Mouse (Mus musculus): ENCODE measurements around the gene Sorbs2.

The Sorbs2 gene

GRCm38 (mm10) chr8:45626406-45626805 lies 118.8 kb downstream of the Sorbs2 start:
- DNase-seq (ENCODE audit: low read depth, low spot score): no peak

DNA sequence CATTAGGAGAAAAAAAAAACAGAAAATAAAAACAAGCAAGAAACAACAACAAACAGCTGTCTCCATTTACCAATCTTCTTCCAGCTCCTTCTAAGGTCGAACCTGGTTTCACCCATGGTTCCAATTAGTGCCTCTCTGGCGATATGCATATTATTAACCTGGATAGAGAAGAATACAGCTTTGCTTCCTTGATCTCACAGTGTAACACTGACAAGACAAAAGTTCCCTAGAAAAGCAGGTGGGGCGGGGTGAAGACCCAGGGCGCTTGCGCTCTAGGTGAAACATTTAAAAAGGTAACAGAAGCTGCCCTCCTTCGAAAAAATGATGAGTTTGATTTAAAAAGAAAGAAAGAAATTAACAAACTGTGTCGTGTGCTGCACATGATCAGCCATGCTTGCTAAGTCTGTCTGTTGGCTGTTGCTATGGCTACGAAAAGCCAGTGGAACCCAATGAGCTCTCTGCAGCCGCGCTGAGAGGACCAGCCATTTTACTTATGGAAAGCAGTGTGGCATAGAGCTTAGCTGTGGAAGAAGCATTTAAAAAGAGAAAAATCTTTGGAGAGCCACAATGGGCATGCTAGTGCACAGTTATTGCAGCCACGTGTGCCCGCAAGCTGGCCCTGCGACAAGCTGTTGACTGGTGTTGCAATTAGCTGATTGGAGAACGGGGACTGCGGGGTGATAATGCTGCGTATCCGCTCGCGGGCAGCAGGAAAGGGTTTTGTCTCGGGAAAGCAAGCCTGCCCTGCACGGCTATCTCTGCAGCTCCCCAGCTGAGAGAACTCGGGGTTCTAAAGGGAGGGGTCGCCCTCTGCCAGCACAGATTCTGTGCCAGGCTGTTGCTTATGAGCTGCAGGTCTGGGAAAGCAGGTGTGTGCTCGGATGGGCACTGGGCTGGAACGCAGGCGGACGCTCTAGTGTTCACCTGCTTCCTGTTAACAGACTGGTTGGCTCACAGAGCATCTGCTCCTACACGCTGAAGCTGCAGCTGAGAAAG lies 120.0 kb downstream of the Sorbs2 start:
- peak; percentile 76 for DNase-seq (ENCODE audit: low read depth, low spot score)

DNA sequence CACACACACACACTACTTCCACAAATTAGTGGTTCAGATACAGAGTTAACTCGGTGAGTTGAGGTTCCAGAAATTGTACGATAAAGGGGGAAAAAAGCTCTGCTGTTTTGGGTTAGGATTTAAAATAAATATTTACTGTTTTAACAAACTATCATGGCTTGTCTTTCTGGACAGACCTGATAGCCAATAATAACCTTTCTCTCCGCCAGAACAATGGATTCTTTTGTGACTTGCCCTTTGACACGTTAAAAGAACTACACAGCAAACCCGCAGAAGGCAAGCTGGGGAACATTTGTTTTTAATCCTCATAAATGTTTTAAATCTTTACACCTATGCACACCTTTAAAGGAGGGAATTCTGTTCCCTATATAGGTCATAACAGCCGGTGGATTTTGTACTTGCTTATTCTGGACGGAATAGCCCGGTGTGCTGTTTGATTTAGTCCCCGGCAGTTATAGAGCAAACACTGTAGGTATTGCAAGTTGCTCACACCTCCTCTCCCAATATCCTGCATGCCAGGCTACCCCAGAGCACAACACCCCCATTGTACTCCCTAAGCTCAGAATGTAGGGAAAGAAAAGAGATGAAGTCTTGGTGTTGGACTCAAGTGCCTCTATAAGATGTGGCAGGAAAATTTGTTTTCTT lies 121.0 kb downstream of the Sorbs2 start:
- peak; percentile 54 for DNase-seq (ENCODE audit: low read depth, low spot score)

GRCm38 (mm10) chr8:45629066-45629430 lies 121.5 kb downstream of the Sorbs2 start:
- DNase-seq (ENCODE audit: low read depth, low spot score): no peak

DNA sequence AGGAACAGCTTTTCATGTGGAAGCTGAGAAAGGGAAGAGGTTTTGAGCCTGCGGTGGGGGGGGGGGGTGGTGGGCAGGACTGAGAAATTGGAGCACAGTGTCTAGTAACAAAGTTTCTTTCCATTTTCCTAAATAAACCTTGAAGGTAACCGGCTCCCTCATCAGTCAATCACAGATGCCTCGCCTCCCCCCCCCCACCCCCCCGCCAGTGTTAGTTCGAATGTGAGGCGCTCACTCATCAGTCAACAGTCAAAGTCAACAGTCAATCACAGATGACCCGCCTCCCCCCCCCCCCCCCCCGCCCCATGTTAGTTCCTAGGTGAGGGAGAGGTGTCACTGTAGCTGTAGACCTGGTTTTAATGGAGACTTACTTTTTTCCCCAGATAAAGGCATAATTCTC lies 123.4 kb downstream of the Sorbs2 start:
- DNase-seq (ENCODE audit: low read depth, low spot score): no peak

DNA sequence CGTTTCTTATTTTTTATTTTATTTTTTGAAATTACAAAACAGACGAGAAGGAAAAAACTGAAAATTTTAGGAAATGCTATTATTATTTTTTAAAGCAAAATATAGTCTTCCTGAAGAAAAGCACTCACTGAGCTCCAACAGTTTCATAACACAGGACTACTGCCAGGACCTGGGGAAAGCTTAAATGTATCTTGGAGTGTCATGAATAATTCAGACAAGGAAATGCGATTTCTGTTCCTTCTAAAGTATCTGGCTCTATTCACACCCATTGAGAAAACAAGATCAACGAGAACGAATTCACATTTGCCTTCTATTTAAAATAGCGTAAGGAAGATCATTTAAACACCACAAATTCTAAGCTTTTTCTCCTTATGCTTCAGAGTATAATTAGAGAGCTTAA lies 127.6 kb downstream of the Sorbs2 start:
- DNase-seq (ENCODE audit: low read depth, low spot score): no peak

GRCm38 (mm10) chr8:45637745-45638144 lies 130.2 kb downstream of the Sorbs2 start:
- no peak for DNase-seq (ENCODE audit: low read depth, low spot score)

GRCm38 (mm10) chr8:45639444-45639843 lies 131.9 kb downstream of the Sorbs2 start:
- DNase-seq (ENCODE audit: low read depth, low spot score): no peak

- no peak for DNase-seq (ENCODE audit: low read depth, low spot score)
These were observed 137.1 kb downstream of the Sorbs2 start for GRCm38 (mm10) chr8:45644651-45645050.

GRCm38 (mm10) chr8:45649063-45649462 lies 141.5 kb downstream of the Sorbs2 start:
- no peak for DNase-seq (ENCODE audit: low read depth, low spot score)

DNA sequence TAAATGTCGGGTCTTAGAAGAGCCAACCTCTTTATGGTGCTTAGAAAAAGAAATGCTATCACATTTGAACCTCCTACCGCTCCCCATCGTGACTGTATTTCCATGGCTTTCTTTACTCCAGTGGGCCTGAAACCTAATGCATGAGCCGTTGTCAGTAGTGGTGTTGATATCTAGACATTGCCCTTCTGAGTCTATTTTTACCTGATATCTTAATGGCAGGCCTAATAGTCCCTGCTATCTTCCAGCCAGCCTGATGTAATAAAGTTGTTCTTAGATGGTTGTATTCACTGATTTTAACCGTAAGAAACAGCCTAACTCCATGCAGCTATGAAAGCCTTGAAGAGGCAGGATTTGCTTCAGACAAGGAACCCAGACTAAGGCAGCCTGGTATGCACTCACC lies 142.4 kb downstream of the Sorbs2 start:
- DNase-seq (ENCODE audit: low read depth, low spot score): no peak

DNA sequence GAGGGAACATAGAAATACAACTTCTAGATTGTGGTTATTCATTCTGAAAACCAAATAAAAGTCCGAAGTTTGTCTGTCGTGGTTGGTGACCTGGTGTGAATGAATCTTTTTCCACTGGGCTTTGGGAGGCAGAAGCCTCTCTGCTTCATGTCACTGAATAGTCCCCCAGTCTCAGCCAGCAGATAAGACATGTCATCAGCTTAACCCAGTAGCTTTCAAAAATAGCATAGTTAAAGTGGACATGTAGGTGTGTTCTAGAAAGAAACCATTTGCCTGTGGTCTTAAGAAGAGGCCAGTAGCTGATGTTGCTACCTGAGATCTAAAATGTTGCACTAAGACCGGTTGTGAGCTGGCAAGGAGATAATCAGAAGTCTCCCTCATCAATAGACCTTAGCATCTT lies 150.4 kb downstream of the Sorbs2 start:
- no peak for DNase-seq (ENCODE audit: low read depth, low spot score)

- no peak for DNase-seq (ENCODE audit: low read depth, low spot score)
These were observed 151.1 kb downstream of the Sorbs2 start for GRCm38 (mm10) chr8:45658458-45659325.

DNA sequence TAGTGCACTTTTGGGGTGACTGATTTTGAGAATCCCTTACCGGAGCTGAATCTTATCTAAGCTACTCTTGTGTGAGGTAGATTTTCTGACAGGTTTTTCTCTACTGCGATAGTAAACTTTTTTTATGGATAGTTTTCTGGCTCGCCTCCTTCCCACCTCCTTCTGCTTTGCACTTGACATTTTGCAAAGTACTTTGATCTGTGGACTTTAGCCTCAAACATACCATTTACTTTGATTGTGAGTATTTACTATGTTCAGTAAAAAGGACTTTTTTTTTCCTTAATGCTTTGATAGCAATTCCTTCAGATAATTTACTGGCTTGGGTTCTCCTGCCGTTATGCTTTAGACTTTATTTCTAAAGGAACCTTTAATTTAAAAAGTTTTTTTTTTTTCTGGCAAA lies 151.9 kb downstream of the Sorbs2 start:
- no peak for DNase-seq (ENCODE audit: low read depth, low spot score)

- no peak for DNase-seq (ENCODE audit: low read depth, low spot score)
These were observed 153.0 kb downstream of the Sorbs2 start for GRCm38 (mm10) chr8:45660570-45660969.

DNA sequence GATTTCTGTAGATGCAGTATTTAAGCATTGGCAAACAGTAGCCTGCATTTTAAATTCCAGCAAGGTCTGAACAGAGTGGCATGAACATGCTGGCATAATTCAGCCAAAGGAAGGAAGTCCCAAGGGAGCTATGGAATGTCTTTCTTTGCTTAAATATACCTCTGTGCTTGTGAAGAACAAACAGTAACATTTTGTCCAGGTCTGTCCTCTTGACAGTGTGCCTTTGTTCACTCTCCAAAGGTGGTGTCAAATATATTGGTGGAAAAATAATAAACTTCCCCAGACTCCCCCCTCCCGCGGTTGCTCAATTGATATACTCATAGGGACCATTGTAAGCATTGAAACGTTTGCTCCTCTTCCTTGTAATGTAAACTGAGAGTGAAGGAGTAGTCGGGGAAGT lies 154.0 kb downstream of the Sorbs2 start:
- no peak for DNase-seq (ENCODE audit: low read depth, low spot score)

DNA sequence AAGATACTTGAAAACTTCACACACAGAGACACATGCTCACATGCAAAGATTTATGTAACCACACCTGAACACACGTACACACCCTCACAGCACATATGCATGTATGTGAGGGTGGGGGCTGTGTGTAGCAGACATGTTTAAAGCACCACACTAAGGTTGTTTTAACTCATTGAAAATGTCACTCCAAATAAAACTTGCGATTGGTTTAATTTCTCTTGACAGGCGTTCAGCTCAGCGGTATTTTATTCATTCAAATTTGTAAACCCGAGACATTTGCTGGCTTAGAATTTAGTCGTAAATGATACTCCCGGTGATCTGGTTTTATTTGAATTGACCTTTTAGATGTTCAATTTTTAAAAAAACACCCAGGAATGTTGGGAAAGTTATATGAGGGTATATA lies 158.6 kb downstream of the Sorbs2 start:
- no peak for DNase-seq (ENCODE audit: low read depth, low spot score)

- no peak for DNase-seq (ENCODE audit: low read depth, low spot score)
These were observed 165.6 kb downstream of the Sorbs2 start for GRCm38 (mm10) chr8:45673149-45673548.

- DNase-seq (ENCODE audit: low read depth, low spot score): no peak
These were observed 168.3 kb downstream of the Sorbs2 start for GRCm38 (mm10) chr8:45675821-45676279.

DNA sequence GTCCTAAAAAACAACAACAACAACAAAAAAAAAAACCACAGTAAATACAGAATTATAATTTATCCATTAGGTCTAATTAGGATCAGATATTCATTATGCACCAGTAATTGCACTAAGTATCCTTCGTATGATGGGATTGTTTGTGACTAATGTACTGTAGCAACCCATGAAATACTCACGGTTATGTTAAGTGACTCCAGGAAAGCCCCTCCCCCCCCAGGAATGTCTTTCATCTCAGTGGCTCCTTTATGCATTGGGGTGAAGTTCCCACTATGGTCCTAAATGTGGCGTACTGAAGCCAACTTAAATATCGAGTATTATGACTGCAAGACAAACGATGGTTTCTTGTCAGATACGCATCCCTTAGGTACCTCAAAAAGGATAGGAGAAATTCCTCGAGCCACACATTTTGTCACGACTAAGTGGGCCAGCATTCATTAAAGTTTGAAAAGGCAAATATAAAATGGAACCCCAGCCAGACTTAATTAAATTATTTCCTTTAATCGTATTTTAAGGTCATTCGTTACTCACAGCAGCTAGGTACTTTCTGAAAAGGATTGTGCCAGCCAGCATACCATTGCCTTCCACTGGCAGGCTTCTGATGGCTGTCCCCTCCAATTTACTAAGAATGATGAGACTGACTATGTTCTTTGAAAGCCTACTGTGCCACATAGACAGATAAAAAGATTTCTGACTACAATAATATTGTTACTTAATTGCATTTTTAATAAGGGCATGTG lies 169.7 kb downstream of the Sorbs2 start:
- DNase-seq (ENCODE audit: low read depth, low spot score): peak; percentile 43

GRCm38 (mm10) chr8:45677854-45678241 lies 170.3 kb downstream of the Sorbs2 start:
- DNase-seq (ENCODE audit: low read depth, low spot score): peak; percentile 44
